Mouse (Mus musculus) layer of hippocampus, adult 8-10 months (tissue): ENCODE measurements at regions not wholly inside any gene's neighbourhood (a gene's known extent, or its start where the extent isn't known, plus 50 kb on each side); places are given as distances from the start of the nearest gene placed in this dataset.
A peak's percentile ranks its signal among the peaks of the same experiment; 100 is the strongest.

Experiments
- DNase-seq, 2 experiments: peaks; one replicate each; pipeline ENCODE4 v3.0.0; 2022; ENCODE audit warnings: low spot score in 2 of 2

- DNase-seq = peak; percentile 43 to 75
Observed at GRCm38 (mm10) chr4:24154418-24154817, 341.8 kb upstream of the Mms22l start.

- no peak for DNase-seq
Observed at GRCm38 (mm10) chr4:24173750-24174149, 322.5 kb upstream of the Mms22l start.

DNA sequence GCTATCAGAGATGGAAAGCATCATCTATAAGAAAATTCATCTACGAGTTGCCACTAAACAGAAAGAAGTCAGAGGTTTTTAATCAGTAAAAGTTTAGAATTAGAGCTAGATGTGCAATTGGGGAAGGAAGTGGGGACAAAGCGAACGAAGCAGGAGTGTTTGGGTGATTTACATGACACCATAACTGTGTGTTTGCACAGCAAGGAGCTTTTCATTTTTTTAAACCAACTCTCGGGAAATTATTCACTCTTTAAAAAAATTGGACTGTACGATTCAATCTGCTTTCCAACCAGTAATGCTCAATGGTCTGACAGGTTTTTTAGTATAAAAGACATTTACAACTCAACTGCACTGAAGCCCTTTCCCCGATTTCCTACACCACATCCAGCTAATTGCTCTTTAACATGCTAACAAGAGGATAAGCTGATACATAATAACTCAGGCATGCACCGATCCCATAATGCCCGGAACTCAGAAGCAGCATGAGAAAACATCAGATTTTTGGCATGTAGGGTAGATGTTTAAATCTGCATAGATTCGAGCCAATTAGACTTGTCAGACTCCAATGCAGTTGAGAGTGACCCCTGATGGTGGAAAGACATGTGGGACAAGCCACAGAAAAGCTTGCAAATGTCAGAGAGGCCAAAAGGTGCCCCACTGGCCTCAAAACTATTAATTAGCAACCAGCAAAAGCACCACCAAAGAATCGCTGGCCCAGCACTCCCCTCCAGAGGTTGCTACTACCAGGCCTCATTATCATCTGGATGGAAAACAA lies 282.8 kb upstream of the Mms22l start:
- peak; percentile 9 to 13 for DNase-seq

DNA sequence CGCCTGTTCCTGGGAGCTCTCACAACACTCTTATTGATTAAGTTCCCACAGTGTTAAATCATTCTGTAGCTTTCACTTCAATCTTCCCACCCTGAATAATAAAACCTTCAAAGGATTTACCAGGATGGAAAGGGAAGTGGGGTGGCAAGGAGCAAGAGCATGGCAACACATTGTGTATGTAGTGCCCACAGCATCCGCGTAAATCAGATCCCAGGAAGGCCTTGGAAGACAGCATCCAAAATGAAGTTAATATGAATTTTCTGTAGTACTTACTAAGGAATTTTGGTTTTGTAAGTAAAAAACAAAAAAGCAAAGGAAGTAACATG lies 282.3 kb upstream of the Mms22l start:
- no peak for DNase-seq

GRCm38 (mm10) chr4:24218383-24218934 lies 277.8 kb upstream of the Mms22l start:
- no peak for DNase-seq

GRCm38 (mm10) chr4:24219074-24219497 lies 277.2 kb upstream of the Mms22l start:
- no peak for DNase-seq

- no peak for DNase-seq
Observed at GRCm38 (mm10) chr4:24219583-24219982, 276.7 kb upstream of the Mms22l start.

- no peak for DNase-seq
Observed at GRCm38 (mm10) chr4:24245124-24245523, 251.1 kb upstream of the Mms22l start.

DNA sequence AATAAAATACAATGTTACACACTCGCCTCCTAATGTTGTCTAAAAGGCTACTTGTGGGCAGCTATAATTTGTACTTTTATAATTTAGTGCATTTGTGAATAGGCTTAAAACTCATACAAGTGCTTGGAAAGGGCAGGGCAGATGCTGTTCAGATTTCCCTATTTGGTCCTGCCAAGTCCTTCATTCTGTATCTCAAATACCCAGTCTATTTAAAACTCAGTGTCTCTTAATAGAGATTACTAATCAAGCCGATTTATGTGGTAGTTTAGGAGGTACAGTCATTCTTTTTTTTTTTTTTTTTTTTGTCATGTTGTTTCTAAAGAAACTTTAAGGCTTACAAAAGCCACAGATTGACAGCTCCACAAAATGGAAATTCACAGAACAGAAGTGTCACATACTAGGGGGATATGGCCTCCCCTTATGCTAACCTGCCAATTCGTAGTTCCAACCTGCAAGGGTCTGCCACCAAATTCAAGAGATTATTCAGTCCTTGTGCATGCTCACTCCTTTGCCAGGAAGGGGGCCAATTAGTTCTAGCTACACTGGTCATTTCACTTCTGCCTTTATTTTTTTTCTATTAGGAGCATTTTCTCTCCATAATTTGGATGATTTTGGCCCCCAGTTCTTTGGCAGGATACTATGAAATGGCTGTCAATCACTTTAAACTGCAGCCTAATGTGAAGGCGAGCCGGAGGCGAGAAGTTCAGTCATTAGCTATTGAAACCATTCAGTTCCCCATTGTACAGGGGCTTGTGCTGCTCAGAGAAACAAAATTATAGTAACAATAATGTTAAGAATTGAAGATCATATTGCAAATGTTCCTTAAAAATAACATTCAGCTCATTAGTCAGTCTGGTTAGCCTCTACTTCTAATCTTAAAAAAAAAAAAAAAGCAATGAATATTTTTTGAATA lies 247.9 kb upstream of the Mms22l start:
- DNase-seq = no peak

DNA sequence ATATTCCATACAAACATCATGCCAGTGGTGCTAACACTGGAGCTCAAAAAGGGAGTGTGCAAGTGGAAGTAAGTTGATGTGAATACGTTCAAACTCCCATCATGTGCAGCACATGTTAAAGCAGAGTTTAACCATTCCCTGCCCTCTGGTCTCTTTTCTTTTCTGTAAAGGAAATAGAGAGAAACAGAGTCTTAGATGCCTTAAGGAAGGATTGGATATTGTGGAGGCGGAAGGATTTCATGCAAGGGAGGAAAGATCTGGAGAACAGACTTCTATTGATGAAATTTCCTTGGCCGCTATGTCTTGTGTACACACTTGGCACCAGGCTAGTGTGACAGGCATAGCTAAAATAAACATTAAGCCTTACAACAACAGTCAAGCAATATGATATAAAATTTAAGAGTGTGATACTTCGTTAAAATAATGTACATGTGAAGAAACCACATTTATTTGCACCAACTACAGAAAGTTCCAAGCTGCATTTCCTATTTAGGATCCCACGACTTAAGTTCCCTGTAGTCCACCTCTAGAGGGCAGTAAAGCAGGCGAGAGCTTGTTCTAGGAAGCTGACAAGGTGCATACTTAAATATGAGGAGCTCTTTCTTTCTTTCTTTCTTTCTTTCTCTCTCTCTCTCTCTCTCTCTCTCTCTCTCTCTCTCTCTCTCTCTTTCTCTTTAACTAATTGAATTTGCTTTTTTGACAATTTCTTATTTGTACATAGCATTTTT lies 246.8 kb upstream of the Mms22l start:
- no peak for DNase-seq

DNA sequence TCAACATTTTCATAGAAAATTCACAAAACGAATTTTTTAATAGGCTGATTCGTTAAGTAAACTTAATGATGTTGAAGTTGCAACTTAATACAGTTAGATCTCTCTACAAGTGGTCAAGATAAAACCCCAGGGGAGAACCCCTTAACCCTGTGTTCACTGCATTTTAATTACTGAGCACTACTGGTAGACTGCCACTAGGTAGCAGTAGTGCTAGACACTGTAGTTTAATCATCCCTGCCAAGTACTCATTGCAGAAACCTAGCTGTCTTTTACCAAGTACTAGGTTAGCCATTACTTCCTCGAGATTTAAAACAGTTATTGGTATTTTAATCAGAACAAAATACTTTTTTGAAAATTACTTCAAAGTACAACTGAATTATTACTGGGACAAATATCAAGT lies 218.1 kb upstream of the Mms22l start:
- DNase-seq = no peak
